Mouse (Mus musculus): ENCODE measurements around the gene Prkx. TPM values are rescaled to one million over a fixed set of nuclear protein-coding genes. Genes with fewer than 3 reads are reported as not detected.
A peak's percentile ranks its signal among the peaks of the same experiment; 100 is the strongest.

Prkx gene
- polyA plus RNA-seq, 1 experiment = 8.7 TPM

- TF ChIP-seq POLR2A (IDR thresholded peaks at IDR 0.05; ENCODE audit: extremely low read depth, insufficient read depth, low read length) = no peak
- no peak for TF ChIP-seq CTCF (IDR thresholded peaks at IDR 0.05; ENCODE audit: extremely low read depth, insufficient read depth, low read length)
- Histone ChIP-seq H3K4me3 (ENCODE audit: insufficient read depth, low read length) (peak overlapping the region; percentile 94), H3K4me1 (ENCODE audit: control insufficient read depth, insufficient read depth, low read length) (0 out of 2 replicates have a peak, but pooled peaks cover 3% of the 10 kb centered on the region), H3K27ac (ENCODE audit: insufficient read depth, low read length) (peak overlapping the region; percentile 86)
Observed at GRCm38 (mm10) chrX:77794962-77795857, 868 bp downstream of the Prkx start.

- Histone ChIP-seq H3K4me3 (ENCODE audit: insufficient read depth, low read length) (no peak overlapping the region), H3K27ac (ENCODE audit: insufficient read depth, low read length) (no peak overlapping the region), H3K4me1 (ENCODE audit: control insufficient read depth, insufficient read depth, low read length) (peaks cover 1% of the 10 kb centered on the region; the same call in 1 of the 2 replicates)
- no peak for TF ChIP-seq CTCF (IDR thresholded peaks at IDR 0.05; ENCODE audit: extremely low read depth, insufficient read depth, low read length)
- TF ChIP-seq POLR2A (IDR thresholded peaks at IDR 0.05; ENCODE audit: extremely low read depth, insufficient read depth, low read length) = no peak
Observed at GRCm38 (mm10) chrX:77788675-77789074, 7.4 kb downstream of the Prkx start.

GRCm38 (mm10) chrX:77786354-77786753 lies 9.7 kb downstream of the Prkx start:
- peaks cover 1% of the 10 kb centered on the region; the same call in 1 of the 2 replicates for H3K4me1 ChIP-seq (ENCODE audit: control insufficient read depth, insufficient read depth, low read length)
- no peak overlapping the region for H3K4me3 ChIP-seq (ENCODE audit: insufficient read depth, low read length)
- no peak overlapping the region for H3K27ac ChIP-seq (ENCODE audit: insufficient read depth, low read length)
- TF ChIP-seq POLR2A (IDR thresholded peaks at IDR 0.05; ENCODE audit: extremely low read depth, insufficient read depth, low read length) (no peak), CTCF (IDR thresholded peaks at IDR 0.05; ENCODE audit: extremely low read depth, insufficient read depth, low read length) (no peak)

DNA sequence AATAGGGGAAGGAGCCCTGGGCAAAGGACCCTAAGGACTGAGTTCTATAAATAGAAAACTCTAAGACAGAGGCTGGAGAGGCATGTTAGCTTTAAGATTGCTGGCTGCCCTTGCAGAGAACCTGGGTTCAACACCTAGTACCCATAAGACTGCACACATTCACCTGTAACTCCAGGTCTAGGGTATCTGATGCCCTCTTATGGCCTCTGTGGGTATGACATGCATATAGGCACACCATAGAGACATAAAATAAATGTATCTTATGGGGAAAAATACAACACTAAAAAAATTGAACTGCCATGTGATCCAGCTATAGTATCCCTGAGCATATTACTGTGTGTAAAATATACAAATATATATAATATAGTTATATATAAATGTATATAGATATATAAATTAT lies 18.3 kb downstream of the Prkx start:
- TF ChIP-seq POLR2A (IDR thresholded peaks at IDR 0.05; ENCODE audit: extremely low read depth, insufficient read depth, low read length) = no peak
- no peak for TF ChIP-seq CTCF (IDR thresholded peaks at IDR 0.05; ENCODE audit: extremely low read depth, insufficient read depth, low read length)
- no peaks in the 10 kb centered on the region for H3K4me1 ChIP-seq (ENCODE audit: control insufficient read depth, insufficient read depth, low read length)
- no peak overlapping the region for H3K4me3 ChIP-seq (ENCODE audit: insufficient read depth, low read length)
- no peak overlapping the region for H3K27ac ChIP-seq (ENCODE audit: insufficient read depth, low read length)

DNA sequence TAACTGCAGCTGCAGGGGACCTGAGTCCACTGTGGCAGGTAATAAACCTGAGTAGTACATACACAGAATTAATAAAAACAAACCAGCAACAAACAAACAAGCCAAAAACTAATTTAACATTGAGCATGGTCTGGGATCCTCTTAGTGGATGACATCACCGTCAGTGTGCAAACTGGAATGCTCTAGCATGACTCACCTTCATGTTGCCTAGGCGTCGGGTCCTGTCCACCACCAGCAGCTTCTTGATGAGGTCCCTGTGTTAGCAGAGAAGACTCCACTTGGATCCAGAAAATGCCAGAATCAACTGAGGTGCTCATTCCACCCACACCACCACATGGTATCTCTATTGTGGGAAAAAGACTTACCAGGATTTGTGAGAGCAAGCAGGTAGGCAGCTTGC lies 30.9 kb downstream of the Prkx start:
- H3K4me3 ChIP-seq (ENCODE audit: insufficient read depth, low read length) = no peak overlapping the region
- no peaks in the 10 kb centered on the region for H3K4me1 ChIP-seq (ENCODE audit: control insufficient read depth, insufficient read depth, low read length)
- TF ChIP-seq POLR2A (IDR thresholded peaks at IDR 0.05; ENCODE audit: extremely low read depth, insufficient read depth, low read length) (no peak), CTCF (IDR thresholded peaks at IDR 0.05; ENCODE audit: extremely low read depth, insufficient read depth, low read length) (no peak)

GRCm38 (mm10) chrX:77744260-77744659 lies 51.8 kb downstream of the Prkx start:
- H3K27ac ChIP-seq (ENCODE audit: insufficient read depth, low read length) = no peak overlapping the region
- no peak for TF ChIP-seq POLR2A (IDR thresholded peaks at IDR 0.05; ENCODE audit: extremely low read depth, insufficient read depth, low read length)
- H3K4me1 ChIP-seq (ENCODE audit: control insufficient read depth, insufficient read depth, low read length) = no peaks in the 10 kb centered on the region
- H3K4me3 ChIP-seq (ENCODE audit: insufficient read depth, low read length) = no peak overlapping the region

More for the DNA sequence above, 30.9 kb downstream of the Prkx start:
- H3K27ac ChIP-seq (ENCODE audit: insufficient read depth, low read length) = no peak overlapping the region

- TF ChIP-seq POLR2A (IDR thresholded peaks at IDR 0.05; ENCODE audit: extremely low read depth, insufficient read depth, low read length) (no peak), CTCF (IDR thresholded peaks at IDR 0.05; ENCODE audit: extremely low read depth, insufficient read depth, low read length) (peak; percentile 37; the same call in 1 of the 2 replicates)
- Histone ChIP-seq H3K27ac (ENCODE audit: insufficient read depth, low read length) (no peak overlapping the region), H3K4me1 (ENCODE audit: control insufficient read depth, insufficient read depth, low read length) (no peaks in the 10 kb centered on the region), H3K4me3 (ENCODE audit: insufficient read depth, low read length) (no peak overlapping the region)
Observed at GRCm38 (mm10) chrX:77741383-77741782, 54.7 kb downstream of the Prkx start.

GRCm38 (mm10) chrX:77733930-77734536 lies 62.0 kb downstream of the Prkx start:
- no peak for TF ChIP-seq CTCF (IDR thresholded peaks at IDR 0.05; ENCODE audit: extremely low read depth, insufficient read depth, low read length)
- no peak for TF ChIP-seq POLR2A (IDR thresholded peaks at IDR 0.05; ENCODE audit: extremely low read depth, insufficient read depth, low read length)
- Histone ChIP-seq H3K27ac (ENCODE audit: insufficient read depth, low read length) (no peak overlapping the region), H3K4me1 (ENCODE audit: control insufficient read depth, insufficient read depth, low read length) (no peaks in the 10 kb centered on the region), H3K4me3 (ENCODE audit: insufficient read depth, low read length) (no peak overlapping the region)

GRCm38 (mm10) chrX:77720298-77720697 lies 75.8 kb downstream of the Prkx start:
- no peak for TF ChIP-seq POLR2A (IDR thresholded peaks at IDR 0.05; ENCODE audit: extremely low read depth, insufficient read depth, low read length)
- TF ChIP-seq CTCF (IDR thresholded peaks at IDR 0.05; ENCODE audit: extremely low read depth, insufficient read depth, low read length) = peak; percentile 64
- Histone ChIP-seq H3K4me1 (ENCODE audit: control insufficient read depth, insufficient read depth, low read length) (no peaks in the 10 kb centered on the region), H3K27ac (ENCODE audit: insufficient read depth, low read length) (no peak overlapping the region), H3K4me3 (ENCODE audit: insufficient read depth, low read length) (no peak overlapping the region)

Other genes starting within 250 kb of the Prkx start
- not detected in 2 replicates for gene Pbsn, start 57.3 kb upstream of the Prkx start, polyA plus RNA-seq (2012; rRNA removed)
- not detected in 2 replicates for gene Gm14744, start 68.5 kb upstream of the Prkx start, polyA plus RNA-seq (2012; rRNA removed)
- gene 5430402E10Rik, start 128.8 kb upstream of the Prkx start, polyA plus RNA-seq (2012; rRNA removed) = not detected in 2 replicates